Mouse (Mus musculus) liver, embryonic 14.5 days (tissue): ENCODE measurements around the gene Rpp14. TPM values are rescaled to one million over a fixed set of nuclear protein-coding genes. Genes with fewer than 3 reads are reported as not detected.

Experiments used
- ATAC-seq: fragments of 200-750 bp; cut with Nextera tagmentation; 2 replicates; pipeline ENCODE4 v1.8.0; 2017; ENCODE audit warnings: moderate number of reproducible peaks, mild to moderate bottlenecking, moderate library complexity; ENCODE audit not compliant: insufficient read depth
- DNase-seq, 3 experiments: peaks; one replicate each; pipeline ENCODE4 v3.0.0-alpha.2; 2012 to 2013; ENCODE audit warnings: low read depth in 3 of 3, low spot score in 3 of 3
- H3K27ac ChIP-seq: fragments of 300-500 bp; sonication (generic); 2 replicates; pipeline ENCODE4 v1.5.1; 2014; ENCODE audit warnings: moderate library complexity, mild to moderate bottlenecking, control low read depth, inconsistent platforms
- H3K27me3 ChIP-seq: fragments of 300-500 bp; sonication (generic); 2 replicates; pipeline ENCODE4 v1.6.1; 2014; ENCODE audit warnings: mild to moderate bottlenecking, low read length, moderate library complexity; ENCODE audit not compliant: control insufficient read depth, insufficient read depth
- H3K36me3 ChIP-seq: fragments of 300-500 bp; sonication (generic); replicated peaks from 2 replicates; pipeline ENCODE4 v1.6.1; 2014; ENCODE audit warnings: low read depth; ENCODE audit not compliant: control insufficient read depth, insufficient read depth
- H3K4me1 ChIP-seq, 2 experiments: fragments of 200-500 bp in 1 of 2; fragments of 300-500 bp in 1 of 2; sonication (generic) in 1 of 2; replicated peaks; 2 replicates each; pipeline ENCODE4 v1.6.1; 2012 to 2014; ENCODE audit warnings: antibody characterized with exemption in 1 of 2, inconsistent platforms in 1 of 2, low read length in 1 of 2; ENCODE audit not compliant: control insufficient read depth in 2 of 2, insufficient read depth in 2 of 2
- H3K4me2 ChIP-seq: fragments of 300-500 bp; sonication (generic); 2 replicates; pipeline ENCODE4 v1.6.1; 2014; ENCODE audit warnings: low read depth, mild to moderate bottlenecking, control low read depth, moderate library complexity
- H3K4me3 ChIP-seq, 2 experiments: fragments of 200-500 bp in 1 of 2; fragments of 300-500 bp in 1 of 2; sonication (generic) in 1 of 2; 2 replicates each; pipeline ENCODE4 v1.5.1; 2012 to 2014; ENCODE audit warnings: low read depth in 2 of 2, low read length in 2 of 2, mild to moderate bottlenecking in 2 of 2, control low read depth in 1 of 2, inconsistent platforms in 1 of 2, moderate library complexity in 1 of 2; ENCODE audit not compliant: insufficient read depth in 1 of 2
- H3K9ac ChIP-seq: fragments of 300-500 bp; sonication (generic); replicated peaks from 2 replicates; pipeline ENCODE4 v1.6.1; 2014; ENCODE audit warnings: mild to moderate bottlenecking, control low read depth, moderate library complexity
- H3K9me3 ChIP-seq: fragments of 300-500 bp; sonication (generic); 2 replicates; pipeline ENCODE4 v1.6.1; 2016; ENCODE audit warnings: low read length, mixed read lengths; ENCODE audit not compliant: control insufficient read depth
- CTCF ChIP-seq: IDR thresholded peaks from 2 replicates; pipeline ENCODE4 v1.5.1; 2016; ENCODE audit warnings: antibody characterized with exemption, low read depth, control low read depth
- EP300 ChIP-seq: IDR thresholded peaks from 2 replicates; pipeline ENCODE4 v1.6.1; 2016; ENCODE audit warnings: antibody characterized with exemption, low read depth
- WGBS: fragments of 180-500 bp; shearing (Covaris S2); extraction: QIAGEN DNeasy Blood & Tissue Kit; methylation state at CpG from one replicate; pipeline ENCODE4 v1.1.7; 2014; ENCODE audit not compliant: insufficient replicate concordance; 5-methylcytosine and 5-hydroxymethylcytosine counted together
- polyA plus RNA-seq, 2 experiments: library from polyadenylated mRNA; depleted of rRNA in 1 of 2; stranded (reverse) in 1 of 2; unstranded in 1 of 2; fragments of >200 nt; fragmentation: Nextera tagmentation in 1 of 2; extraction: Ambion mirVana in 1 of 2; gene quantifications; 2 replicates each; pipeline versions ENCODE4 v1.2.1 to v1.2.3; 2012 to 2014

Rpp14 gene
- polyA plus RNA-seq, 2 experiments = 10.7 to 27.1 TPM

DNA sequence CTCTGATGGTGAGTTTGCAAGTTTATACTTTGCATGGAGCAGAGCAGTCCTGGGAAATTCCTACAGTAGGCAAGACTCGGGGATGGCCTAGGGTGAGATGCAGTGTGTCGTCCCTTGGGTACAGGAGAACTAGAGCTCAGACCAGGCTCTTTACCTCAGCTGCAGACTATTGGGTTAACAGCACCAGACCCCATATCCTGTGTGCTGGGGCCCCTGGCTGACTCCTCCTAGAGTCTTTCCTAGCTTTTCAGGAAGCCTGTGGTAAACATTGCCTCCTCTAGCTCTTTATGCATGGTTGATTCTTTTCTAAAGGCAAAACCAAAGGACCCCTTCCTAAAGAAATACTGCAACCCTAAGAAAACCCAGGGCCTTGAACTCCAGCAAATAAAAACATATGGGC is 61.0 kb downstream of the Rpp14 start:
- Histone ChIP-seq H3K36me3 (no peaks in the 10 kb centered on the region; the same call in 1 of the 2 replicates), H3K27me3 (no peaks in the 10 kb centered on the region), H3K4me2 (no peak overlapping the region), H3K4me1 (no peaks in the 10 kb centered on the region), H3K4me3 (no peak overlapping the region), H3K9me3 (no peaks in the 10 kb centered on the region), H3K9ac (no peak overlapping the region), H3K27ac (no peak overlapping the region)
- TF ChIP-seq CTCF (no peak), EP300 (no peak)
- no peak for DNase-seq
- ATAC-seq = no peak
- 50% methylated on average over 2 of the region's 2 CpGs for WGBS

Other genes with a start within 250 kb of the Rpp14 start
- not detected in 2 replicates for gene Gm45521, start 123.1 kb upstream of the Rpp14 start, polyA plus RNA-seq (2012; rRNA removed)
- gene Gm45521, start 123.1 kb upstream of the Rpp14 start, polyA plus RNA-seq (2014; fragmentation: Nextera tagmentation; extraction: Ambion mirVana) = not detected in 2 replicates
- 0.68 and 0.87 TPM in 2 replicates for gene Dnase1l3, start 85.8 kb upstream of the Rpp14 start, polyA plus RNA-seq (2012; rRNA removed)
- gene Dnase1l3, start 85.8 kb upstream of the Rpp14 start, polyA plus RNA-seq (2014; fragmentation: Nextera tagmentation; extraction: Ambion mirVana) = 1.9 and 2.1 TPM in 2 replicates
- 3.2 and 3.4 TPM in 2 replicates for gene Abhd6, start 77.5 kb upstream of the Rpp14 start, polyA plus RNA-seq (2012; rRNA removed)
- gene Abhd6, start 77.5 kb upstream of the Rpp14 start, polyA plus RNA-seq (2014; fragmentation: Nextera tagmentation; extraction: Ambion mirVana) = 8.6 and 9.2 TPM in 2 replicates
- 5.6 and 7.1 TPM in 2 replicates for gene Pxk, start 17.8 kb downstream of the Rpp14 start, polyA plus RNA-seq (2012; rRNA removed)
- gene Pxk, start 17.8 kb downstream of the Rpp14 start, polyA plus RNA-seq (2014; fragmentation: Nextera tagmentation; extraction: Ambion mirVana) = 9.6 and 10.3 TPM in 2 replicates
- gene Pdhb, start 92.7 kb downstream of the Rpp14 start, polyA plus RNA-seq (2012; rRNA removed) = 49.5 and 74.9 TPM in 2 replicates
- gene Pdhb, start 92.7 kb downstream of the Rpp14 start, polyA plus RNA-seq (2014; fragmentation: Nextera tagmentation; extraction: Ambion mirVana) = 117 and 119 TPM in 2 replicates
- 2.6 and 3.6 TPM in 2 replicates for gene Kctd6, start 133.8 kb downstream of the Rpp14 start, polyA plus RNA-seq (2012; rRNA removed)
- gene Kctd6, start 133.8 kb downstream of the Rpp14 start, polyA plus RNA-seq (2014; fragmentation: Nextera tagmentation; extraction: Ambion mirVana) = 3.4 and 6.5 TPM in 2 replicates
- 18.3 and 22.7 TPM in 2 replicates for gene Acox2, start 179.0 kb downstream of the Rpp14 start, polyA plus RNA-seq (2012; rRNA removed)
- gene Acox2, start 179.0 kb downstream of the Rpp14 start, polyA plus RNA-seq (2014; fragmentation: Nextera tagmentation; extraction: Ambion mirVana) = 24.3 and 25.0 TPM in 2 replicates
- 0.03 and 0.06 TPM in 2 replicates for gene Fam107a, start 237.7 kb downstream of the Rpp14 start, polyA plus RNA-seq (2012; rRNA removed)
- not detected in 2 replicates for gene Fam107a, start 237.7 kb downstream of the Rpp14 start, polyA plus RNA-seq (2014; fragmentation: Nextera tagmentation; extraction: Ambion mirVana)